Mouse (Mus musculus) CH12.LX (cell line): ENCODE measurements around the gene Odf2l. TPM values are rescaled to one million over a fixed set of nuclear protein-coding genes. Genes with fewer than 3 reads are reported as not detected.
A peak's percentile ranks its signal among the peaks of the same experiment; 100 is the strongest.

Source experiments
- DNase-seq: peaks from one replicate; pipeline ENCODE4 v3.0.0-alpha.2; 2013; ENCODE audit errors: extremely low read depth
- H3K27ac ChIP-seq: 2 replicates; pipeline ENCODE4 v1.5.1; 2012; ENCODE audit warnings: low read depth, mild to moderate bottlenecking, control low read depth, moderate library complexity; ENCODE audit not compliant: insufficient read depth
- H3K27me3 ChIP-seq: replicated peaks from 2 replicates; pipeline ENCODE3; 2012; ENCODE audit warnings: inconsistent platforms
- H3K36me3 ChIP-seq, 2 experiments: replicated peaks in 1 of 2; 2 replicates each; pipeline versions ENCODE3 to v1.6.1; 2012; ENCODE audit warnings: inconsistent platforms in 1 of 2, low read length in 1 of 2, mild to moderate bottlenecking in 1 of 2, mixed read lengths in 1 of 2, moderate library complexity in 1 of 2; ENCODE audit not compliant: control insufficient read depth in 1 of 2, insufficient read depth in 1 of 2
- H3K4me1 ChIP-seq, 2 experiments: 2 replicates each; pipeline ENCODE4 v1.6.1; 2012; ENCODE audit warnings: inconsistent platforms in 1 of 2, moderate library complexity in 1 of 2; ENCODE audit not compliant: insufficient read depth in 2 of 2, control insufficient read depth in 1 of 2
- H3K4me2 ChIP-seq: 2 replicates; pipeline ENCODE4 v1.6.1; 2012; ENCODE audit warnings: low read depth, mild to moderate bottlenecking, control low read depth; ENCODE audit not compliant: poor library complexity, insufficient read depth, severe bottlenecking
- H3K4me3 ChIP-seq, 3 experiments: fragments of 150-350 bp in 1 of 3; sonication (generic) in 1 of 3; replicated peaks in 1 of 3; 2 replicates each; pipeline versions ENCODE3 to v1.5.1; 2011 to 2012; ENCODE audit warnings: low read depth in 2 of 3, low read length in 2 of 3, mild to moderate bottlenecking in 2 of 3, moderate library complexity in 2 of 3, control low read depth in 1 of 3, improper control_type of control experiment in 1 of 3, inconsistent platforms in 1 of 3, mixed read lengths in 1 of 3; ENCODE audit not compliant: poor library complexity in 1 of 3
- H3K79me2 ChIP-seq: replicated peaks from 2 replicates; pipeline ENCODE4 v1.6.1; 2012; ENCODE audit warnings: mild to moderate bottlenecking, moderate library complexity; ENCODE audit not compliant: control insufficient read depth, poor library complexity, insufficient read depth, severe bottlenecking; ENCODE audit errors: extremely low read depth
- H3K9ac ChIP-seq: 2 replicates; pipeline ENCODE4 v1.6.1; 2012; ENCODE audit warnings: low read depth, mild to moderate bottlenecking, control low read depth, moderate library complexity; ENCODE audit not compliant: insufficient read depth
- H3K9me3 ChIP-seq: replicated peaks from 2 replicates; pipeline ENCODE3; 2012; ENCODE audit warnings: low read length, inconsistent platforms, mixed read lengths
- CHD1 ChIP-seq: IDR thresholded peaks from 2 replicates; pipeline ENCODE4 v1.6.1; 2012; ENCODE audit warnings: low read depth, low read length, improper control_type of control experiment, inconsistent platforms
- CTCF ChIP-seq, 2 experiments: IDR thresholded peaks in 1 of 2; conservative IDR thresholded peaks in 1 of 2; 2 replicates each; pipeline ENCODE4 v1.5.1; 2011 to 2012; ENCODE audit warnings: low read depth in 2 of 2, low read length in 2 of 2, improper control_type of control experiment in 1 of 2, inconsistent platforms in 1 of 2, mild to moderate bottlenecking in 1 of 2, moderate library complexity in 1 of 2
- E2F4 ChIP-seq: IDR thresholded peaks from 2 replicates; pipeline ENCODE4 v1.6.1; 2011; ENCODE audit warnings: low read depth, low read length, improper control_type of control experiment; ENCODE audit not compliant: insufficient replicate concordance
- ELF1 ChIP-seq: IDR thresholded peaks from 2 replicates; pipeline ENCODE4 v1.6.1; 2014; ENCODE audit warnings: low read depth, mild to moderate bottlenecking, inconsistent platforms, low read length, improper control_type of control experiment
- EP300 ChIP-seq: IDR thresholded peaks from 2 replicates; pipeline ENCODE4 v1.6.1; 2011; ENCODE audit warnings: low read length, improper control_type of control experiment
- ETS1 ChIP-seq: conservative IDR thresholded peaks from 2 replicates; pipeline ENCODE4 v1.6.1; 2012; ENCODE audit warnings: low read depth, mild to moderate bottlenecking, inconsistent platforms, low read length, improper control_type of control experiment, moderate library complexity
- HCFC1 ChIP-seq: IDR thresholded peaks from 2 replicates; pipeline ENCODE4 v1.6.1; 2012; ENCODE audit warnings: low read depth, mild to moderate bottlenecking, inconsistent platforms, low read length, improper control_type of control experiment
- IRF4 ChIP-seq: IDR thresholded peaks from 2 replicates; pipeline ENCODE4 v1.6.1; 2014; ENCODE audit warnings: low read depth, mild to moderate bottlenecking, inconsistent platforms, low read length, improper control_type of control experiment
- JUN ChIP-seq: IDR thresholded peaks from 2 replicates; pipeline ENCODE4 v1.6.1; 2011; ENCODE audit warnings: low read depth, mild to moderate bottlenecking, low read length, improper control_type of control experiment, moderate library complexity; ENCODE audit not compliant: insufficient read depth
- JUND ChIP-seq: conservative IDR thresholded peaks from 2 replicates; pipeline ENCODE4 v1.6.1; 2011; ENCODE audit warnings: low read depth, low read length, improper control_type of control experiment
- MAFK ChIP-seq: IDR thresholded peaks from 2 replicates; pipeline ENCODE4 v1.6.1; 2011; ENCODE audit warnings: low read length, improper control_type of control experiment; ENCODE audit not compliant: insufficient replicate concordance
- MAX ChIP-seq: IDR thresholded peaks from 2 replicates; pipeline ENCODE4 v1.6.1; 2011; ENCODE audit warnings: low read length, improper control_type of control experiment
- MAZ ChIP-seq: IDR thresholded peaks from 2 replicates; pipeline ENCODE4 v1.6.1; 2012; ENCODE audit warnings: low read depth, mild to moderate bottlenecking, inconsistent platforms, low read length, improper control_type of control experiment, moderate library complexity
- MEF2A ChIP-seq: IDR thresholded peaks from 2 replicates; pipeline ENCODE4 v1.6.1; 2014; ENCODE audit warnings: low read depth, mild to moderate bottlenecking, inconsistent platforms, low read length, improper control_type of control experiment, borderline replicate concordance
- MXI1 ChIP-seq: IDR thresholded peaks from 2 replicates; pipeline ENCODE4 v1.6.1; 2011; ENCODE audit warnings: mild to moderate bottlenecking, low read depth, low read length, improper control_type of control experiment
- MYC ChIP-seq: IDR thresholded peaks from 2 replicates; pipeline ENCODE4 v1.6.1; 2011; ENCODE audit warnings: low read depth, mild to moderate bottlenecking, improper control_type of control experiment, low read length
- NELFE ChIP-seq: IDR thresholded peaks from 2 replicates; pipeline ENCODE4 v1.6.1; 2011; ENCODE audit warnings: low read depth, low read length, improper control_type of control experiment
- NRF1 ChIP-seq: IDR thresholded peaks from 2 replicates; pipeline ENCODE4 v1.6.1; 2014; ENCODE audit warnings: low read depth, mild to moderate bottlenecking, inconsistent platforms, low read length, improper control_type of control experiment, moderate library complexity
- SIN3A ChIP-seq: IDR thresholded peaks from 2 replicates; pipeline ENCODE4 v1.6.1; 2012; ENCODE audit warnings: low read length, improper control_type of control experiment, inconsistent platforms
- TCF12 ChIP-seq: IDR thresholded peaks from 2 replicates; pipeline ENCODE4 v1.6.1; 2014; ENCODE audit warnings: low read depth, mild to moderate bottlenecking, inconsistent platforms, low read length, improper control_type of control experiment
- UBTF ChIP-seq: IDR thresholded peaks from 2 replicates; pipeline ENCODE4 v1.6.1; 2012; ENCODE audit warnings: low read depth, mild to moderate bottlenecking, inconsistent platforms, low read length, improper control_type of control experiment, moderate library complexity
- USF1 ChIP-seq: IDR thresholded peaks from 2 replicates; pipeline ENCODE4 v1.6.1; 2014; ENCODE audit warnings: low read depth, mild to moderate bottlenecking, inconsistent platforms, low read length, improper control_type of control experiment
- USF2 ChIP-seq: conservative IDR thresholded peaks from 2 replicates; pipeline ENCODE4 v1.6.1; 2011; ENCODE audit warnings: low read depth, low read length, improper control_type of control experiment
- ZC3H11A ChIP-seq: IDR thresholded peaks from 2 replicates; pipeline ENCODE4 v1.6.1; 2012; ENCODE audit warnings: low read depth, mild to moderate bottlenecking, inconsistent platforms, low read length, improper control_type of control experiment
- ZKSCAN1 ChIP-seq: IDR thresholded peaks from 2 replicates; pipeline ENCODE4 v1.6.1; 2012; ENCODE audit warnings: low read depth, inconsistent platforms, low read length, improper control_type of control experiment, borderline replicate concordance
- ZMIZ1 ChIP-seq: IDR thresholded peaks from 2 replicates; pipeline ENCODE4 v1.6.1; 2012; ENCODE audit warnings: low read depth, mild to moderate bottlenecking, inconsistent platforms, low read length, improper control_type of control experiment
- ZNF384 ChIP-seq: IDR thresholded peaks from 2 replicates; pipeline ENCODE4 v1.6.1; 2012; ENCODE audit warnings: low read depth, low read length, improper control_type of control experiment, inconsistent platforms
- dilution Hi-C: fragments of 300-500 bp; cut with MboI; formaldehyde crosslinking; loops from 2 replicates; pipeline ENCODE4 v1.14.3; 2020; ENCODE audit warnings: low sequenced_read_pairs; ENCODE audit not compliant: extremely low pct_unique_long_range_greater_than_20kb, extremely low pct_ligation_motif_present
- in situ Hi-C: fragments of 300-500 bp; cut with MboI; formaldehyde crosslinking; loops from 3 replicates; pipeline ENCODE4 v1.14.3; 2019; ENCODE audit warnings: low sequenced_read_pairs, low pct_ligation_motif_present, low pct_unique_long_range_greater_than_20kb, mixed read lengths
- polyA plus RNA-seq: library from polyadenylated mRNA; unstranded; fragments of >175 nt; gene quantifications from 2 replicates; pipeline ENCODE4 v1.2.1, GENCODE M21; 2012; ENCODE audit warnings: low read depth; ENCODE audit not compliant: insufficient read length
- total RNA-seq, 2 experiments: library from RNA; depleted of rRNA; stranded (reverse); fragments of 300-350 nt in 1 of 2; fragments of >200 nt in 1 of 2; gene quantifications; 2 replicates each; pipeline ENCODE4 v1.2.3; 2012 to 2014

The Odf2l gene
- total and polyA plus RNA-seq, 3 experiments: 26.1 to 51.1 (median 39.1) TPM

DNA sequence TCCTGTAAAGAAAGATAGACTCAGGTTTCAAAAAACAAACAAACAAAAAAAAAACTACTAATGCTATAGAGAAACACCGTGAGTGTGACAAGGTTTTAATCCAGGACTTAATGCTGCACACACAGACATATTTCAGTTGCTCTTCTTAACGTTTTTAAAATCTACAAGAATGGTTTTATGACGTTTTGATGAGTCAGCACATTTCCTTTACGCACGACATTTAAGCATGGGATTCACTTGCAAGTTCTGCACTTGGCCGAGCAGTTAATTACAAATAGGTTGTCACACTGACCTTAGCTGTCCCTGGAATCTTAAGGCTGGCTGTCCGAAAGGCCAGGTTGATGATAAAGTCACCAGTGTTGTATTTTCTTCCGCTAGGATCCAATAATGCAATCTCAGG, 37.5 kb upstream of the Odf2l start:
- no peak for DNase-seq
- dilution Hi-C loops: no loop called here

DNA sequence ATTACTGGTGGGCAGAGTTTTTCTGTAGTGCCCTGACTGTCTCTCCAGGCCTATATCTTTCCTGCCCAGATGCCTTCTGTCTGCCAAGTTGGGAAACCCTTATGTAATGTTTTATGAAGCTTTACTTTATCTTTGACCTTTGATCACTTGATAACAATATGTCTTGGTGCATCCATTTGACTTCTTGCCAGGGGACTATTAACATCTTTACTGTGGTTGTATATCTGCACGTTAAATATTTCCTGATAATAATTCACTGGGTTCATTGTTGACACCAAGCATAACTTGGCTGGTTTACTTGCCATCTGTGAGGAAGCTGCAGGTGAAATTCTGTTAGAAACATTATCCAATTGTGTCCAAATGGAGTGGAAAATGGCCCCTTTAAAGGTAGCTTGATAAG, 35.3 kb upstream of the Odf2l start:
- Histone ChIP-seq H3K27ac (no peak overlapping the region), H3K4me3 (no peak overlapping the region), H3K4me2 (no peak overlapping the region), H3K9me3 (peaks cover 3% of the 10 kb centered on the region), H3K27me3 (no peaks in the 10 kb centered on the region), H3K9ac (no peak overlapping the region), H3K4me1 (peaks cover 2 to 9% of the 10 kb centered on the region in 2 experiments; a peak in 2 of 4 replicates), H3K36me3 (no peaks in the 10 kb centered on the region), H3K79me2 (no peaks in the 10 kb centered on the region)
- DNase-seq: no peak
- dilution Hi-C loops (no loop called here), in situ Hi-C loops (no loop called here)
- no peak for TF ChIP-seq IRF4
- no peak for TF ChIP-seq MXI1
- no peak for TF ChIP-seq ETS1
- TF ChIP-seq MAZ: no peak
- TF ChIP-seq MAFK: no peak
- TF ChIP-seq ZKSCAN1: no peak
- TF ChIP-seq ZC3H11A: no peak
- no peak for TF ChIP-seq TCF12
- no peak for TF ChIP-seq CTCF (conservative IDR thresholded peaks at IDR 0.05 in 1 of 2, IDR thresholded peaks at IDR 0.05 in 1 of 2; ENCODE audit: low read depth in 2 of 2, low read length in 2 of 2)
- TF ChIP-seq USF1: no peak
- TF ChIP-seq HCFC1: no peak
- TF ChIP-seq NRF1: no peak
- TF ChIP-seq UBTF: no peak

More for the DNA sequence above, 37.5 kb upstream of the Odf2l start:
- H3K4me3 ChIP-seq: no peak overlapping the region
- H3K27ac ChIP-seq: no peak overlapping the region
- H3K27me3 ChIP-seq: no peaks in the 10 kb centered on the region
- H3K4me1 ChIP-seq: peaks cover 1 to 2% of the 10 kb centered on the region in 2 experiments; a peak in 2 of 4 replicates
- no peaks in the 10 kb centered on the region for H3K36me3 ChIP-seq
- in situ Hi-C loops: no loop called here
- H3K4me2 ChIP-seq: no peak overlapping the region
- no peaks in the 10 kb centered on the region for H3K79me2 ChIP-seq
- TF ChIP-seq MAFK: peak; percentile 99
- no peak for TF ChIP-seq UBTF
- H3K9ac ChIP-seq: no peak overlapping the region
- peaks cover 3% of the 10 kb centered on the region for H3K9me3 ChIP-seq

DNA sequence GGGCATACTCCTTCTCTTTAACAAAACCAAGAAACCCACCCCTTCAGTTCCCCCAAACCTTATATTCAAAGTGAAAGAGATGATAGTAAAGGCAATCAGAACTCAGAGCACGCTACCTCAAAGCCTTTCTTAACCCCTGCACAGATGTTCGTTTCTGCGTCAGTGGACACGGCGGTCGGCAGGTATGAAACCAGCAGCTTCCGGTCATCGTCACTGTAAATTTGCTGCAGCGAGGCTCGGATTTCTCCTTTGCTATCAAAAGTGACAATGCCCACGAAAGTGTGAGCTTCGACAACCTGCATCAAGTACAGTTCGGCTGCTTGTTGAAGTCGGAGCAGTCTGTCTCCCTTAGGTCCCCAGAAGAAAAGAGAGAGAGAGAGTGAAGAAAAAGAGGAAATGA, 32.2 kb upstream of the Odf2l start:
- DNase-seq: peak; percentile 13
- H3K4me2 ChIP-seq: peak overlapping the region; percentile 86
- H3K79me2 ChIP-seq: no peaks in the 10 kb centered on the region
- H3K4me1 ChIP-seq: peaks cover 2 to 9% of the 10 kb centered on the region in 2 experiments; a peak in 2 of 4 replicates
- peak overlapping the region in 1 of 3 experiments; percentile 3 for H3K4me3 ChIP-seq
- dilution Hi-C loops: no loop called here
- no peak overlapping the region for H3K9ac ChIP-seq
- no peak overlapping the region for H3K27ac ChIP-seq
- peaks cover 3% of the 10 kb centered on the region for H3K9me3 ChIP-seq
- H3K36me3 ChIP-seq: no peaks in the 10 kb centered on the region
- no peaks in the 10 kb centered on the region for H3K27me3 ChIP-seq
- in situ Hi-C loops: no loop called here
- TF ChIP-seq JUND (no peak), ETS1 (no peak), SIN3A (no peak), JUN (no peak), ELF1 (0 out of 2 replicates have a peak, but pooled peaks have one; percentile 14), MYC (no peak), TCF12 (peak; percentile 46; the same call in 1 of the 2 replicates), USF2 (no peak), HCFC1 (no peak), ZMIZ1 (no peak), ZNF384 (no peak), E2F4 (no peak), CHD1 (no peak), NELFE (no peak), MEF2A (no peak), EP300 (peak; percentile 61), MAX (no peak)
